Mouse (Mus musculus): Measurements from ENCODE around the gene Rbm48. TPM values are rescaled to one million over a fixed set of nuclear protein-coding genes. Genes with fewer than 3 reads are reported as not detected.
A peak's percentile ranks its signal among the peaks of the same experiment; 100 is the strongest.

Rbm48 gene
- polyA plus RNA-seq (2012; rRNA removed), result 8.9 and 9.7 TPM in 2 replicates

GRCm38 (mm10) chr5:3596399-3596766 is at the start of gene Rbm48:
Gene Rbm48 (minus strand): TSS chr5:3596585.
- Histone ChIP-seq H3K4me1 (replicated peaks; ENCODE audit: control insufficient read depth, insufficient read depth, low read length) (peaks cover 4% of the 10 kb centered on the region), H3K27ac (ENCODE audit: control insufficient read depth, insufficient read depth, low read length) (peak within 1 kb of the TSS; percentile 19; the same call in 1 of the 2 replicates), H3K4me3 (ENCODE audit: control insufficient read depth, insufficient read depth, low read length) (peak within 1 kb of the TSS; percentile 80), H3K27me3 (ENCODE audit: control insufficient read depth, insufficient read depth, low read length) (no peaks in the 10 kb centered on the region), H3K36me3 (ENCODE audit: control insufficient read depth, insufficient read depth, low read length) (peaks cover under 1% of the 10 kb centered on the region; the same call in 1 of the 2 replicates)
- DNase-seq, result peak; percentile 83
- TF ChIP-seq POLR2A (IDR thresholded peaks at IDR 0.05; ENCODE audit: control insufficient read depth, extremely low read depth, insufficient read depth, low read length, poor library complexity) (no peak), CTCF (IDR thresholded peaks at IDR 0.05; ENCODE audit: borderline replicate concordance, control insufficient read depth, extremely low read depth, insufficient read depth, low read length, poor library complexity) (peak; percentile 33; the same call in 1 of the 2 replicates)
- under 1% methylated on average over 31 of the region's 31 CpGs for WGBS

- peaks cover 2% of the 10 kb centered on the region for H3K4me1 ChIP-seq (replicated peaks; ENCODE audit: control insufficient read depth, insufficient read depth, low read length)
- H3K27ac ChIP-seq (ENCODE audit: control insufficient read depth, insufficient read depth, low read length), result no peak overlapping the region
- H3K4me3 ChIP-seq (ENCODE audit: control insufficient read depth, insufficient read depth, low read length), result no peak overlapping the region
- 98% methylated on average over 6 of the region's 6 CpGs for WGBS
- peaks cover 29% of the 10 kb centered on the region for H3K36me3 ChIP-seq (ENCODE audit: control insufficient read depth, insufficient read depth, low read length)
- H3K27me3 ChIP-seq (ENCODE audit: control insufficient read depth, insufficient read depth, low read length), result no peaks in the 10 kb centered on the region
- TF ChIP-seq POLR2A (IDR thresholded peaks at IDR 0.05; ENCODE audit: control insufficient read depth, extremely low read depth, insufficient read depth, low read length, poor library complexity) (no peak), CTCF (IDR thresholded peaks at IDR 0.05; ENCODE audit: borderline replicate concordance, control insufficient read depth, extremely low read depth, insufficient read depth, low read length, poor library complexity) (no peak)
- no peak for DNase-seq
Observed at GRCm38 (mm10) chr5:3645326-3645725, 48.9 kb upstream of the Rbm48 start.

GRCm38 (mm10) chr5:3644621-3645020 is 48.2 kb upstream of the Rbm48 start:
- peaks cover 31% of the 10 kb centered on the region for H3K36me3 ChIP-seq (ENCODE audit: control insufficient read depth, insufficient read depth, low read length)
- H3K4me1 ChIP-seq (replicated peaks; ENCODE audit: control insufficient read depth, insufficient read depth, low read length), result peaks cover 2% of the 10 kb centered on the region

GRCm38 (mm10) chr5:3635286-3635685 is 38.9 kb upstream of the Rbm48 start:
- Histone ChIP-seq H3K4me1 (replicated peaks; ENCODE audit: control insufficient read depth, insufficient read depth, low read length) (no peaks in the 10 kb centered on the region), H3K36me3 (ENCODE audit: control insufficient read depth, insufficient read depth, low read length) (peaks cover 5% of the 10 kb centered on the region), H3K4me3 (ENCODE audit: control insufficient read depth, insufficient read depth, low read length) (no peak overlapping the region), H3K27ac (ENCODE audit: control insufficient read depth, insufficient read depth, low read length) (no peak overlapping the region), H3K27me3 (ENCODE audit: control insufficient read depth, insufficient read depth, low read length) (no peaks in the 10 kb centered on the region)
- no peak for DNase-seq
- 94% methylated on average over 8 of the region's 8 CpGs for WGBS
- TF ChIP-seq CTCF (IDR thresholded peaks at IDR 0.05; ENCODE audit: borderline replicate concordance, control insufficient read depth, extremely low read depth, insufficient read depth, low read length, poor library complexity) (no peak), POLR2A (IDR thresholded peaks at IDR 0.05; ENCODE audit: control insufficient read depth, extremely low read depth, insufficient read depth, low read length, poor library complexity) (no peak)

More at GRCm38 (mm10) chr5:3644621-3645020, 48.2 kb upstream of the Rbm48 start:
- over 99% methylated on average over 6 of the region's 6 CpGs for WGBS
- Histone ChIP-seq H3K27ac (ENCODE audit: control insufficient read depth, insufficient read depth, low read length) (no peak overlapping the region), H3K4me3 (ENCODE audit: control insufficient read depth, insufficient read depth, low read length) (no peak overlapping the region), H3K27me3 (ENCODE audit: control insufficient read depth, insufficient read depth, low read length) (no peaks in the 10 kb centered on the region)
- no peak for TF ChIP-seq CTCF (IDR thresholded peaks at IDR 0.05; ENCODE audit: borderline replicate concordance, control insufficient read depth, extremely low read depth, insufficient read depth, low read length, poor library complexity)
- no peak for TF ChIP-seq POLR2A (IDR thresholded peaks at IDR 0.05; ENCODE audit: control insufficient read depth, extremely low read depth, insufficient read depth, low read length, poor library complexity)
- no peak for DNase-seq

GRCm38 (mm10) chr5:3633951-3634350 is 37.6 kb upstream of the Rbm48 start:
- Histone ChIP-seq H3K27me3 (ENCODE audit: control insufficient read depth, insufficient read depth, low read length) (no peaks in the 10 kb centered on the region), H3K36me3 (ENCODE audit: control insufficient read depth, insufficient read depth, low read length) (0 out of 2 replicates have a peak, but pooled peaks cover 3% of the 10 kb centered on the region), H3K4me3 (ENCODE audit: control insufficient read depth, insufficient read depth, low read length) (no peak overlapping the region), H3K4me1 (replicated peaks; ENCODE audit: control insufficient read depth, insufficient read depth, low read length) (no peaks in the 10 kb centered on the region), H3K27ac (ENCODE audit: control insufficient read depth, insufficient read depth, low read length) (no peak overlapping the region)
- no peak for DNase-seq
- no peak for TF ChIP-seq CTCF (IDR thresholded peaks at IDR 0.05; ENCODE audit: borderline replicate concordance, control insufficient read depth, extremely low read depth, insufficient read depth, low read length, poor library complexity)
- TF ChIP-seq POLR2A (IDR thresholded peaks at IDR 0.05; ENCODE audit: control insufficient read depth, extremely low read depth, insufficient read depth, low read length, poor library complexity), result no peak
- WGBS, result 82% methylated on average over 4 of the region's 4 CpGs

GRCm38 (mm10) chr5:3633315-3633714 is 36.9 kb upstream of the Rbm48 start:
- TF ChIP-seq CTCF (IDR thresholded peaks at IDR 0.05; ENCODE audit: borderline replicate concordance, control insufficient read depth, extremely low read depth, insufficient read depth, low read length, poor library complexity) (no peak), POLR2A (IDR thresholded peaks at IDR 0.05; ENCODE audit: control insufficient read depth, extremely low read depth, insufficient read depth, low read length, poor library complexity) (no peak)
- DNase-seq, result no peak
- Histone ChIP-seq H3K27me3 (ENCODE audit: control insufficient read depth, insufficient read depth, low read length) (no peaks in the 10 kb centered on the region), H3K4me1 (replicated peaks; ENCODE audit: control insufficient read depth, insufficient read depth, low read length) (no peaks in the 10 kb centered on the region), H3K36me3 (ENCODE audit: control insufficient read depth, insufficient read depth, low read length) (0 out of 2 replicates have a peak, but pooled peaks cover 3% of the 10 kb centered on the region), H3K27ac (ENCODE audit: control insufficient read depth, insufficient read depth, low read length) (no peak overlapping the region), H3K4me3 (ENCODE audit: control insufficient read depth, insufficient read depth, low read length) (no peak overlapping the region)
- 96% methylated on average over 13 of the region's 13 CpGs for WGBS

- H3K27ac ChIP-seq (ENCODE audit: control insufficient read depth, insufficient read depth, low read length), result no peak overlapping the region
- H3K27me3 ChIP-seq (ENCODE audit: control insufficient read depth, insufficient read depth, low read length), result no peaks in the 10 kb centered on the region
- 95% methylated on average over 5 of the region's 5 CpGs for WGBS
- no peaks in the 10 kb centered on the region for H3K4me1 ChIP-seq (replicated peaks; ENCODE audit: control insufficient read depth, insufficient read depth, low read length)
- H3K36me3 ChIP-seq (ENCODE audit: control insufficient read depth, insufficient read depth, low read length), result 0 out of 2 replicates have a peak, but pooled peaks cover 3% of the 10 kb centered on the region
- no peak for DNase-seq
- TF ChIP-seq CTCF (IDR thresholded peaks at IDR 0.05; ENCODE audit: borderline replicate concordance, control insufficient read depth, extremely low read depth, insufficient read depth, low read length, poor library complexity) (no peak), POLR2A (IDR thresholded peaks at IDR 0.05; ENCODE audit: control insufficient read depth, extremely low read depth, insufficient read depth, low read length, poor library complexity) (no peak)
- no peak overlapping the region for H3K4me3 ChIP-seq (ENCODE audit: control insufficient read depth, insufficient read depth, low read length)
Observed at GRCm38 (mm10) chr5:3632285-3632684, 35.9 kb upstream of the Rbm48 start.
